In the genomic region with DNA sequence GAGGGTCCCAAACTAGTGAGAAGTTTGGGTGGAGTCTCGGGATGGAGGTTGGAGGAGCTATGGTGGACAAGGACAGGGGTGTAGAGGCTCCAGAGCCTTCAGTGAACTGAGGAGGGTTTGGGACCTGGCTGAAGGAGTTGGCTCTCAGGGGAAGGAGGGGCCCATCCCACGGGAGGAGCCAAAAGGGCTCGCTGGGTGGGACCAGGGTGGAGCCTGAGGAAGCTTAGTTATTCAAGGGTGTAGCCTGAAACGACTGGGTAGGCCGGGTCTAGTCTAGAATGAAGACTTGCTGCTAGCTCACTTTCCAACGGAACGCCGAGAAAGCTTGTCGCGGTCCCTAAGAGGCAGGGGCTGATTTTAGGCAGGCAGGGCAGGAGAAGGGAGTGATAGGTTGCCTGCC, we compare ENCODE assay signal across 8 mouse cellular contexts. TPM values are rescaled to one million over a fixed set of nuclear protein-coding genes. Genes with fewer than 3 reads are reported as not detected.
DNase-seq lines count a peak whose midpoint lies in the region.

No protein-coding gene starts in this region.

- peaks cover 50% of the 10 kb centered on the region for H3K27me3 ChIP-seq in embryonic facial prominence, embryonic 10.5 days (replicated peaks; ENCODE audit: low read depth, poor library complexity, severe bottlenecking)

- H3K9me3 ChIP-seq in embryonic facial prominence, embryonic 10.5 days, result no peaks in the 10 kb centered on the region

- WGBS in embryonic facial prominence, embryonic 10.5 days, result under 1% methylated on average over 10 of the region's 10 CpGs

- DNase-seq in ovary, postnatal 36 days (ENCODE audit: low spot score), result peak; percentile 78
- no peak for DNase-seq in ovary, postnatal 10 days (ENCODE audit: low spot score)
- DNase-seq in embryonic facial prominence, embryonic 10.5 days (ENCODE audit: low spot score), result peak; percentile 64
- DNase-seq in heart, adult 9 months (ENCODE audit: low spot score in 2 of 2), result peak; percentile 77 to 82
- peak; percentile 88 for DNase-seq in kidney, adult 9 months
- peak; percentile 94 for DNase-seq in lung, postnatal 10 days
- DNase-seq in spleen, postnatal 36 days (ENCODE audit: low spot score in 2 of 2), result peak; percentile 30 to 50
- no peak for DNase-seq in left cerebral cortex, postnatal 36 days (ENCODE audit: low spot score in 2 of 2)

- no peaks in the 10 kb centered on the region for H3K36me3 ChIP-seq in embryonic facial prominence, embryonic 10.5 days (replicated peaks)

- peak overlapping the region; percentile 63 for H3K4me3 ChIP-seq in embryonic facial prominence, embryonic 10.5 days

- H3K4me1 ChIP-seq in embryonic facial prominence, embryonic 10.5 days, result peaks cover 28% of the 10 kb centered on the region

- no peak overlapping the region; the same call in 1 of the 2 replicates for H3K27ac ChIP-seq in embryonic facial prominence, embryonic 10.5 days (replicated peaks)

- intact Hi-C loops in left cerebral cortex, postnatal 36 days (cut with DNase I), result loop anchor here (10.0 kb wide), 1 partner anchor 227 kb away; no protein-coding TSS in a partner anchor

RNA-seq across cellular contexts. Expression of a gene that starts 9.0 kb away (rescaled TPM):
- polyA plus RNA-seq in embryonic facial prominence, embryonic 10.5 days (2016; fragmentation: Nextera tagmentation; extraction: Ambion mirVana), result 0.14 and 0.30 TPM in 2 replicates
- 1 to 10 TPM; 1.4 to 3.4 TPM for total RNA-seq in left cerebral cortex, postnatal 36 days (2021)

RNA-seq across cellular contexts. Expression of a gene that starts 22.7 kb away (rescaled TPM):
- polyA plus RNA-seq in embryonic facial prominence, embryonic 10.5 days (2016; fragmentation: Nextera tagmentation; extraction: Ambion mirVana), result 75.1 and 77.1 TPM in 2 replicates
- 100 to 1,000 TPM; 346 to 355 TPM for total RNA-seq in left cerebral cortex, postnatal 36 days (2021)

RNA-seq across cellular contexts. Expression of a gene that starts 22.7 kb away (rescaled TPM):
- polyA plus RNA-seq in embryonic facial prominence, embryonic 10.5 days (2016; fragmentation: Nextera tagmentation; extraction: Ambion mirVana), result 18.5 and 18.8 TPM in 2 replicates
- 10 to 100 TPM; 85.4 to 97.7 TPM for total RNA-seq in left cerebral cortex, postnatal 36 days (2021)

RNA-seq across cellular contexts. Expression of a gene that starts 34.4 kb away (rescaled TPM):
- 968 and 991 TPM in 2 replicates for polyA plus RNA-seq in embryonic facial prominence, embryonic 10.5 days (2016; fragmentation: Nextera tagmentation; extraction: Ambion mirVana)
- total RNA-seq in left cerebral cortex, postnatal 36 days (2021), result 100 to 1,000 TPM; 143 to 145 TPM

RNA-seq across cellular contexts. Expression of a gene that starts 45.5 kb away (rescaled TPM):
- polyA plus RNA-seq in embryonic facial prominence, embryonic 10.5 days (2016; fragmentation: Nextera tagmentation; extraction: Ambion mirVana), result 70.3 and 77.5 TPM in 2 replicates
- total RNA-seq in left cerebral cortex, postnatal 36 days (2021), result 10 to 100 TPM; 29.2 to 38.7 TPM

Comparison
In these comparisons a context has a peak if more than half of its experiments do, and no peak if none do; other contexts are left out.
1. DNase-seq: peak in ovary, postnatal 36 days (single experiment), embryonic facial prominence, embryonic 10.5 days (single experiment), heart, adult 9 months (2 of 2), kidney, adult 9 months (single experiment), lung, postnatal 10 days (single experiment) and spleen, postnatal 36 days (2 of 2); none in ovary, postnatal 10 days (single experiment) and left cerebral cortex, postnatal 36 days (0 of 2).